Mouse (Mus musculus): ENCODE results near the gene Cerk. TPM values are rescaled to one million over a fixed set of nuclear protein-coding genes. Genes with fewer than 3 reads are reported as not detected.
A peak's percentile ranks its signal among the peaks of the same experiment; 100 is the strongest.

Cerk gene
- polyA plus RNA-seq, 1 experiment from 2014 or later = 11.4 TPM

- no peak overlapping the region for H3K27ac ChIP-seq (ENCODE audit: low read length)
- no peak overlapping the region for H3K4me3 ChIP-seq (replicated peaks; ENCODE audit: low read length)
- no peak overlapping the region for H3K9ac ChIP-seq (ENCODE audit: low read length)
- ATAC-seq (ENCODE audit: insufficient read depth, low FRiP score) = no peak
- H3K36me3 ChIP-seq (ENCODE audit: control insufficient read depth, insufficient read depth, low read length) = no peaks in the 10 kb centered on the region
- WGBS = 72% methylated on average over 6 of the region's 6 CpGs
- H3K4me2 ChIP-seq (ENCODE audit: low read depth, low read length) = no peak overlapping the region
- no peaks in the 10 kb centered on the region for H3K27me3 ChIP-seq (ENCODE audit: control insufficient read depth, insufficient read depth, low read length)
- no peaks in the 10 kb centered on the region for H3K9me3 ChIP-seq (replicated peaks; ENCODE audit: control insufficient read depth, low read length)
- peaks cover 17% of the 10 kb centered on the region for H3K4me1 ChIP-seq (ENCODE audit: control insufficient read depth, insufficient read depth, low read length)
Measured at GRCm38 (mm10) chr15:86172526-86172925, 13.4 kb downstream of the Cerk start.

GRCm38 (mm10) chr15:86172124-86172523 is 13.8 kb downstream of the Cerk start:
- ATAC-seq (ENCODE audit: insufficient read depth, low FRiP score) = no peak
- no peaks in the 10 kb centered on the region for H3K36me3 ChIP-seq (ENCODE audit: control insufficient read depth, insufficient read depth, low read length)
- H3K4me2 ChIP-seq (ENCODE audit: low read depth, low read length) = no peak overlapping the region
- no peak overlapping the region for H3K9ac ChIP-seq (ENCODE audit: low read length)
- no peaks in the 10 kb centered on the region for H3K9me3 ChIP-seq (replicated peaks; ENCODE audit: control insufficient read depth, low read length)
- H3K4me3 ChIP-seq (replicated peaks; ENCODE audit: low read length) = no peak overlapping the region
- H3K27me3 ChIP-seq (ENCODE audit: control insufficient read depth, insufficient read depth, low read length) = no peaks in the 10 kb centered on the region
- 39% methylated on average over 3 of the region's 3 CpGs for WGBS
- H3K27ac ChIP-seq (ENCODE audit: low read length) = no peak overlapping the region
- H3K4me1 ChIP-seq (ENCODE audit: control insufficient read depth, insufficient read depth, low read length) = peaks cover 16% of the 10 kb centered on the region

- no peaks in the 10 kb centered on the region for H3K36me3 ChIP-seq (ENCODE audit: control insufficient read depth, insufficient read depth, low read length)
- no peaks in the 10 kb centered on the region for H3K27me3 ChIP-seq (ENCODE audit: control insufficient read depth, insufficient read depth, low read length)
- no peak for ATAC-seq (ENCODE audit: insufficient read depth, low FRiP score)
- no peak overlapping the region for H3K27ac ChIP-seq (ENCODE audit: low read length)
- no peak overlapping the region for H3K4me3 ChIP-seq (replicated peaks; ENCODE audit: low read length)
- H3K9ac ChIP-seq (ENCODE audit: low read length) = no peak overlapping the region
- WGBS = 65% methylated on average over 12 of the region's 12 CpGs
- H3K4me2 ChIP-seq (ENCODE audit: low read depth, low read length) = no peak overlapping the region
- no peaks in the 10 kb centered on the region for H3K9me3 ChIP-seq (replicated peaks; ENCODE audit: control insufficient read depth, low read length)
- H3K4me1 ChIP-seq (ENCODE audit: control insufficient read depth, insufficient read depth, low read length) = peaks cover 9% of the 10 kb centered on the region; the same call in 1 of the 2 replicates
Measured at GRCm38 (mm10) chr15:86171316-86171715, 14.6 kb downstream of the Cerk start.

GRCm38 (mm10) chr15:86169817-86170110 is 16.2 kb downstream of the Cerk start:
- H3K4me2 ChIP-seq (ENCODE audit: low read depth, low read length) = no peak overlapping the region
- H3K36me3 ChIP-seq (ENCODE audit: control insufficient read depth, insufficient read depth, low read length) = no peaks in the 10 kb centered on the region
- peak overlapping the region; percentile 51; the same call in 1 of the 2 replicates for H3K27ac ChIP-seq (ENCODE audit: low read length)
- peak; percentile 4; the same call in 1 of the 2 replicates for ATAC-seq (ENCODE audit: insufficient read depth, low FRiP score)
- 0 out of 2 replicates have a peak overlapping the region, but pooled peaks have one; percentile 46 for H3K9ac ChIP-seq (ENCODE audit: low read length)
- H3K27me3 ChIP-seq (ENCODE audit: control insufficient read depth, insufficient read depth, low read length) = no peaks in the 10 kb centered on the region
- H3K9me3 ChIP-seq (replicated peaks; ENCODE audit: control insufficient read depth, low read length) = no peaks in the 10 kb centered on the region
- 56% methylated on average over 4 of the region's 4 CpGs for WGBS
- peaks cover 9% of the 10 kb centered on the region; the same call in 1 of the 2 replicates for H3K4me1 ChIP-seq (ENCODE audit: control insufficient read depth, insufficient read depth, low read length)
- no peak overlapping the region for H3K4me3 ChIP-seq (replicated peaks; ENCODE audit: low read length)

- H3K4me3 ChIP-seq (replicated peaks; ENCODE audit: low read length) = no peak overlapping the region
- H3K27ac ChIP-seq (ENCODE audit: low read length) = peak overlapping the region; percentile 80
- H3K27me3 ChIP-seq (ENCODE audit: control insufficient read depth, insufficient read depth, low read length) = no peaks in the 10 kb centered on the region
- H3K9me3 ChIP-seq (replicated peaks; ENCODE audit: control insufficient read depth, low read length) = no peaks in the 10 kb centered on the region
- no peaks in the 10 kb centered on the region for H3K36me3 ChIP-seq (ENCODE audit: control insufficient read depth, insufficient read depth, low read length)
- 74% methylated on average over 12 of the region's 12 CpGs for WGBS
- H3K4me1 ChIP-seq (ENCODE audit: control insufficient read depth, insufficient read depth, low read length) = peaks cover 9% of the 10 kb centered on the region; the same call in 1 of the 2 replicates
- ATAC-seq (ENCODE audit: insufficient read depth, low FRiP score) = peak; percentile 38; the same call in 1 of the 2 replicates
- H3K4me2 ChIP-seq (ENCODE audit: low read depth, low read length) = no peak overlapping the region
- peak overlapping the region; percentile 46; the same call in 1 of the 2 replicates for H3K9ac ChIP-seq (ENCODE audit: low read length)
Measured at GRCm38 (mm10) chr15:86168941-86169816, 16.8 kb downstream of the Cerk start.

- 52% methylated on average over 7 of the region's 7 CpGs for WGBS
- H3K9me3 ChIP-seq (replicated peaks; ENCODE audit: control insufficient read depth, low read length) = no peaks in the 10 kb centered on the region
- peaks cover 9% of the 10 kb centered on the region; the same call in 1 of the 2 replicates for H3K4me1 ChIP-seq (ENCODE audit: control insufficient read depth, insufficient read depth, low read length)
- peak overlapping the region; percentile 80 for H3K27ac ChIP-seq (ENCODE audit: low read length)
- ATAC-seq (ENCODE audit: insufficient read depth, low FRiP score) = no peak
- no peak overlapping the region for H3K9ac ChIP-seq (ENCODE audit: low read length)
- no peak overlapping the region for H3K4me2 ChIP-seq (ENCODE audit: low read depth, low read length)
- H3K4me3 ChIP-seq (replicated peaks; ENCODE audit: low read length) = no peak overlapping the region
- H3K27me3 ChIP-seq (ENCODE audit: control insufficient read depth, insufficient read depth, low read length) = no peaks in the 10 kb centered on the region
- H3K36me3 ChIP-seq (ENCODE audit: control insufficient read depth, insufficient read depth, low read length) = no peaks in the 10 kb centered on the region
Measured at GRCm38 (mm10) chr15:86168505-86168867, 17.5 kb downstream of the Cerk start.

- no peak for ATAC-seq (ENCODE audit: insufficient read depth, low FRiP score)
- Histone ChIP-seq H3K9me3 (replicated peaks; ENCODE audit: control insufficient read depth, low read length) (no peaks in the 10 kb centered on the region), H3K36me3 (ENCODE audit: control insufficient read depth, insufficient read depth, low read length) (no peaks in the 10 kb centered on the region), H3K9ac (ENCODE audit: low read length) (no peak overlapping the region), H3K27me3 (ENCODE audit: control insufficient read depth, insufficient read depth, low read length) (no peaks in the 10 kb centered on the region), H3K4me3 (replicated peaks; ENCODE audit: low read length) (no peak overlapping the region), H3K27ac (ENCODE audit: low read length) (peak overlapping the region; percentile 80), H3K4me1 (ENCODE audit: control insufficient read depth, insufficient read depth, low read length) (peaks cover 9% of the 10 kb centered on the region; the same call in 1 of the 2 replicates), H3K4me2 (ENCODE audit: low read depth, low read length) (no peak overlapping the region)
- 75% methylated on average over 10 of the region's 10 CpGs for WGBS
Measured at GRCm38 (mm10) chr15:86167787-86168504, 18.0 kb downstream of the Cerk start.

- 85% methylated on average over 7 of the region's 7 CpGs for WGBS
- H3K27ac ChIP-seq (ENCODE audit: low read length) = peak overlapping the region; percentile 60; the same call in 1 of the 2 replicates
- H3K4me2 ChIP-seq (ENCODE audit: low read depth, low read length) = no peak overlapping the region
- no peak overlapping the region for H3K9ac ChIP-seq (ENCODE audit: low read length)
- no peak for ATAC-seq (ENCODE audit: insufficient read depth, low FRiP score)
- H3K4me1 ChIP-seq (ENCODE audit: control insufficient read depth, insufficient read depth, low read length) = 0 out of 2 replicates have a peak, but pooled peaks cover 6% of the 10 kb centered on the region
- no peaks in the 10 kb centered on the region for H3K27me3 ChIP-seq (ENCODE audit: control insufficient read depth, insufficient read depth, low read length)
- H3K9me3 ChIP-seq (replicated peaks; ENCODE audit: control insufficient read depth, low read length) = no peaks in the 10 kb centered on the region
- H3K4me3 ChIP-seq (replicated peaks; ENCODE audit: low read length) = no peak overlapping the region
- H3K36me3 ChIP-seq (ENCODE audit: control insufficient read depth, insufficient read depth, low read length) = no peaks in the 10 kb centered on the region
Measured at GRCm38 (mm10) chr15:86167032-86167655, 18.8 kb downstream of the Cerk start.
